Mouse (Mus musculus): ENCODE measurements around the gene Plb1. TPM values are rescaled to one million over a fixed set of nuclear protein-coding genes. Genes with fewer than 3 reads are reported as not detected.

Gene Plb1
- total RNA-seq, 2 experiments from 2014 or later: 0.84 to 1.1 TPM

Other genes starting within 250 kb of the Plb1 start
- 10 to 100 TPM; 70.1 to 71.4 TPM for gene Fosl2, start 96.9 kb upstream of the Plb1 start, total RNA-seq (2021)
- 100 to 1,000 TPM; 412 to 448 TPM for gene Ppp1cb, start 226.1 kb downstream of the Plb1 start, total RNA-seq (2021)

Data from layer of hippocampus, adult 18-20 months (tissue).